Mouse (Mus musculus) CH12.LX (cell line): ENCODE results near the gene Frat2. TPM values are rescaled to one million over a fixed set of nuclear protein-coding genes. Genes with fewer than 3 reads are reported as not detected.

ENCODE experiments used
- DNase-seq: peaks from one replicate; pipeline ENCODE4 v3.0.0-alpha.2; 2013; ENCODE audit errors: extremely low read depth
- H3K27ac ChIP-seq: 2 replicates; pipeline ENCODE4 v1.5.1; 2012; ENCODE audit warnings: low read depth, mild to moderate bottlenecking, control low read depth, moderate library complexity; ENCODE audit not compliant: insufficient read depth
- H3K27me3 ChIP-seq: replicated peaks from 2 replicates; pipeline ENCODE3; 2012; ENCODE audit warnings: inconsistent platforms
- H3K36me3 ChIP-seq, 2 experiments: replicated peaks in 1 of 2; 2 replicates each; pipeline versions ENCODE3 to v1.6.1; 2012; ENCODE audit warnings: inconsistent platforms in 1 of 2, low read length in 1 of 2, mild to moderate bottlenecking in 1 of 2, mixed read lengths in 1 of 2, moderate library complexity in 1 of 2; ENCODE audit not compliant: control insufficient read depth in 1 of 2, insufficient read depth in 1 of 2
- H3K4me1 ChIP-seq, 2 experiments: 2 replicates each; pipeline ENCODE4 v1.6.1; 2012; ENCODE audit warnings: inconsistent platforms in 1 of 2, moderate library complexity in 1 of 2; ENCODE audit not compliant: insufficient read depth in 2 of 2, control insufficient read depth in 1 of 2
- H3K4me2 ChIP-seq: 2 replicates; pipeline ENCODE4 v1.6.1; 2012; ENCODE audit warnings: low read depth, mild to moderate bottlenecking, control low read depth; ENCODE audit not compliant: poor library complexity, insufficient read depth, severe bottlenecking
- H3K4me3 ChIP-seq, 3 experiments: fragments of 150-350 bp in 1 of 3; sonication (generic) in 1 of 3; replicated peaks in 1 of 3; 2 replicates each; pipeline versions ENCODE3 to v1.5.1; 2011 to 2012; ENCODE audit warnings: low read depth in 2 of 3, low read length in 2 of 3, mild to moderate bottlenecking in 2 of 3, moderate library complexity in 2 of 3, control low read depth in 1 of 3, improper control_type of control experiment in 1 of 3, inconsistent platforms in 1 of 3, mixed read lengths in 1 of 3; ENCODE audit not compliant: poor library complexity in 1 of 3
- H3K79me2 ChIP-seq: replicated peaks from 2 replicates; pipeline ENCODE4 v1.6.1; 2012; ENCODE audit warnings: mild to moderate bottlenecking, moderate library complexity; ENCODE audit not compliant: control insufficient read depth, poor library complexity, insufficient read depth, severe bottlenecking; ENCODE audit errors: extremely low read depth
- H3K9ac ChIP-seq: 2 replicates; pipeline ENCODE4 v1.6.1; 2012; ENCODE audit warnings: low read depth, mild to moderate bottlenecking, control low read depth, moderate library complexity; ENCODE audit not compliant: insufficient read depth
- H3K9me3 ChIP-seq: replicated peaks from 2 replicates; pipeline ENCODE3; 2012; ENCODE audit warnings: low read length, inconsistent platforms, mixed read lengths
- CHD1 ChIP-seq: IDR thresholded peaks from 2 replicates; pipeline ENCODE4 v1.6.1; 2012; ENCODE audit warnings: low read depth, low read length, improper control_type of control experiment, inconsistent platforms
- ELF1 ChIP-seq: IDR thresholded peaks from 2 replicates; pipeline ENCODE4 v1.6.1; 2014; ENCODE audit warnings: low read depth, mild to moderate bottlenecking, inconsistent platforms, low read length, improper control_type of control experiment
- EP300 ChIP-seq: IDR thresholded peaks from 2 replicates; pipeline ENCODE4 v1.6.1; 2011; ENCODE audit warnings: low read length, improper control_type of control experiment
- ETS1 ChIP-seq: conservative IDR thresholded peaks from 2 replicates; pipeline ENCODE4 v1.6.1; 2012; ENCODE audit warnings: low read depth, mild to moderate bottlenecking, inconsistent platforms, low read length, improper control_type of control experiment, moderate library complexity
- JUN ChIP-seq: IDR thresholded peaks from 2 replicates; pipeline ENCODE4 v1.6.1; 2011; ENCODE audit warnings: low read depth, mild to moderate bottlenecking, low read length, improper control_type of control experiment, moderate library complexity; ENCODE audit not compliant: insufficient read depth
- KAT2A ChIP-seq: IDR thresholded peaks from 2 replicates; pipeline ENCODE4 v1.6.1; 2012; ENCODE audit warnings: low read length, improper control_type of control experiment, inconsistent platforms; ENCODE audit not compliant: insufficient replicate concordance
- MEF2A ChIP-seq: IDR thresholded peaks from 2 replicates; pipeline ENCODE4 v1.6.1; 2014; ENCODE audit warnings: low read depth, mild to moderate bottlenecking, inconsistent platforms, low read length, improper control_type of control experiment, borderline replicate concordance
- NELFE ChIP-seq: IDR thresholded peaks from 2 replicates; pipeline ENCODE4 v1.6.1; 2011; ENCODE audit warnings: low read depth, low read length, improper control_type of control experiment
- RCOR1 ChIP-seq: conservative IDR thresholded peaks from 2 replicates; pipeline ENCODE4 v1.6.1; 2012; ENCODE audit warnings: low read depth, mild to moderate bottlenecking, inconsistent platforms, low read length, improper control_type of control experiment
- TBP ChIP-seq: conservative IDR thresholded peaks from 2 replicates; pipeline ENCODE4 v1.6.1; 2011; ENCODE audit warnings: low read depth, low read length, improper control_type of control experiment
- USF2 ChIP-seq: conservative IDR thresholded peaks from 2 replicates; pipeline ENCODE4 v1.6.1; 2011; ENCODE audit warnings: low read depth, low read length, improper control_type of control experiment
- ZC3H11A ChIP-seq: IDR thresholded peaks from 2 replicates; pipeline ENCODE4 v1.6.1; 2012; ENCODE audit warnings: low read depth, mild to moderate bottlenecking, inconsistent platforms, low read length, improper control_type of control experiment
- dilution Hi-C: fragments of 300-500 bp; cut with MboI; formaldehyde crosslinking; loops from 2 replicates; pipeline ENCODE4 v1.14.3; 2020; ENCODE audit warnings: low sequenced_read_pairs; ENCODE audit not compliant: extremely low pct_unique_long_range_greater_than_20kb, extremely low pct_ligation_motif_present
- in situ Hi-C: fragments of 300-500 bp; cut with MboI; formaldehyde crosslinking; loops from 3 replicates; pipeline ENCODE4 v1.14.3; 2019; ENCODE audit warnings: low sequenced_read_pairs, low pct_ligation_motif_present, low pct_unique_long_range_greater_than_20kb, mixed read lengths
- polyA plus RNA-seq: library from polyadenylated mRNA; unstranded; fragments of >175 nt; gene quantifications from 2 replicates; pipeline ENCODE4 v1.2.1, GENCODE M21; 2012; ENCODE audit warnings: low read depth; ENCODE audit not compliant: insufficient read length
- total RNA-seq, 2 experiments: library from RNA; depleted of rRNA; stranded (reverse); fragments of 300-350 nt in 1 of 2; fragments of >200 nt in 1 of 2; gene quantifications; 2 replicates each; pipeline ENCODE4 v1.2.3; 2012 to 2014

Frat2 gene
- total and polyA plus RNA-seq, 3 experiments = 0.55 to 1.3 (median 1.0) TPM

DNA sequence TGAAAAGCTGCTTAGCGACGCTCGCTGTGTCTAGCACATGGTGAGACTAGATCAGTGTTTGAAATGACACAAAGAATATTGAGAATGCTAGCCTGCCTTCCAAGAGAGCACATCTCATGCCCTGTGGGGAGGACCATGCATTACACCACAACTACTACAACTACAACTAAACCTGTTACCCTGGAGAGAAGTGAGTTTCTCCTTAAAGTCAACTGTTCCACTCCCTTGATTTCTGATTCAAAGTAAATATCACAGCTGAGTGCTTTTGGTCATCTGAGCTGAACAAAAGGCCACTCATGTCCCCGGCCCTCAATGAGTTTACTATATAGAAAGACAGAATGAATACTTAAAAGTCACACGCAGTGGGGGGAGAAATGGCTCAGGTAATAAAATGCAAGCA is 37.9 kb downstream of the Frat2 start:
- in situ Hi-C loops (no loop called here), dilution Hi-C loops (no loop called here)
- no peak for TF ChIP-seq ELF1
- Histone ChIP-seq H3K4me1 (peaks cover 0 to 2% of the 10 kb centered on the region in 2 experiments; a peak in 1 of 4 replicates), H3K27ac (no peak overlapping the region), H3K9ac (no peak overlapping the region), H3K4me3 (no peak overlapping the region), H3K36me3 (no peaks in the 10 kb centered on the region), H3K79me2 (no peaks in the 10 kb centered on the region), H3K27me3 (no peaks in the 10 kb centered on the region), H3K4me2 (no peak overlapping the region), H3K9me3 (peaks cover 11% of the 10 kb centered on the region)
- DNase-seq = no peak

DNA sequence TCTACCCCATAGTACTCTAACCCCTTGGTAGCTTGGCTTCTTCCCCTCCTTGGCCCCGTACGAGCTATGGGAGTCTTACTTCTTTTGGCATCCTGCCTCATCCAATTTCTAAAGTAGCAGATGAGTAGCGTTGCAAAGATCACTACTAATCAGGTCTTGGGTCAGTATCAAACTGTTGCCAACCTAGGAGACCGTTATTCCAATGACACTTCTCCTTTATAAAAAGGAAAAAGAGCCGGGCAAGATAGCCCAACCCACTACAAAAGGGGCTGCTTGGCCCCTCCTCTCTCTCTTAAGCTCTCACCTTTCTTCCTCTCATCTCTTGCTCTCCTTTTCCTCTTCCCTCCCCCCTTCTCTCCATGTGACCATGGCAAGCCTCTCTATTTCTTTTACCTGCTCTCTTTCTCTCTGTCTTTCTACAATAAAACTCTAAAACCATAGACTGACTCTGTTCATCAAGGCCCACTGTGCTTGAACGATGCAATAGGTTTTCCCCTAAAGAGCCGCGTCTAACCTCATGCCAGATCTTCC is 39.8 kb downstream of the Frat2 start:
- TF ChIP-seq CHD1 (no peak), ZC3H11A (no peak), ETS1 (no peak), EP300 (no peak), NELFE (no peak), KAT2A (no peak)
- dilution Hi-C loops = no loop called here
- DNase-seq = no peak
- Histone ChIP-seq H3K9me3 (peaks cover 7% of the 10 kb centered on the region), H3K27ac (no peak overlapping the region), H3K36me3 (no peaks in the 10 kb centered on the region), H3K79me2 (no peaks in the 10 kb centered on the region), H3K9ac (no peak overlapping the region), H3K4me3 (no peak overlapping the region), H3K4me1 (peaks cover 2% of the 10 kb centered on the region in 2 experiments; a peak in 3 of 4 replicates), H3K4me2 (no peak overlapping the region), H3K27me3 (no peaks in the 10 kb centered on the region)
- in situ Hi-C loops = no loop called here

DNA sequence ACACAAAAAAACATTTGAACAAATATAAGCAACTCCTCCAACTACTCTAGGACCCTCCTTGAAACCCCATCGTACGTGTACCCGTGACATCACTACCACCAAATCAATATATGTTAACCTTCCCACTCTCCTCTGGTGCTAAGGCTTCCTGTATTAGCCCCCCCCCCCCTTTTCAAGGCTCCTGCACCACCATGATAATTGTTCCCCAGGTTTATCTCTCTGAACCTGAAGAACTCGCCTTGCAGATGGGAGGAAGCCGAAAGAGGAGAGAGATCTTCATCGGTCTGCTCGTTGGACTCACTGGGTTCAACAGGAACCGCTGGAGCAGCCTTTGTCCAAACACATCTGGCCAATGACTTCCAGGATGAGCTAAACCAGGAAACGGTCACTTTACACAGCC is 40.4 kb downstream of the Frat2 start:
- Histone ChIP-seq H3K9me3 (peaks cover 7% of the 10 kb centered on the region), H3K79me2 (no peaks in the 10 kb centered on the region), H3K36me3 (no peaks in the 10 kb centered on the region), H3K4me1 (peaks cover 2 to 9% of the 10 kb centered on the region in 2 experiments; a peak in 3 of 4 replicates), H3K4me2 (no peak overlapping the region), H3K9ac (no peak overlapping the region), H3K4me3 (no peak overlapping the region), H3K27ac (no peak overlapping the region), H3K27me3 (no peaks in the 10 kb centered on the region)
- TF ChIP-seq MEF2A = no peak
- TF ChIP-seq RCOR1 = no peak
- TF ChIP-seq CHD1 = no peak
- TF ChIP-seq ETS1 = no peak
- no peak for TF ChIP-seq TBP
- TF ChIP-seq JUN = no peak
- TF ChIP-seq USF2 = no peak
- in situ Hi-C loops = no loop called here
- no peak for DNase-seq
- dilution Hi-C loops = no loop called here
